In genomic region chr11:103192230-103192955, GRCm38 (mm10) we compare ENCODE assay signal across 9 mouse cellular contexts. TPM values are rescaled to one million over a fixed set of nuclear protein-coding genes. Genes with fewer than 3 reads are reported as not detected.
DNase-seq lines count a peak whose midpoint lies in the region; ATAC-seq and TF ChIP-seq lines count a peak whose summit lies in the region.
"Had no signal": no experiment of that assay in that cellular context is flagged by ENCODE, and none has a peak within 500 bp of the region (broad histone marks: within the 10 kb centered on the region; RNA-seq: fewer than 3 reads in every experiment).

No protein-coding gene starts in this region.

- TF ChIP-seq CTCF in forebrain, postnatal 0 days (IDR thresholded peaks at IDR 0.05; ENCODE audit: low read depth): no peak

- intact Hi-C loops in left cerebral cortex, postnatal 4 days (cut with DNase I): no loop called here

- H3K4me2 ChIP-seq in heart, embryonic 14.5 days (ENCODE audit: low read length): peak overlapping the region; percentile 60
- peak overlapping the region; percentile 68 for H3K4me2 ChIP-seq in forebrain, postnatal 0 days (ENCODE audit: low read depth)
- H3K4me2 ChIP-seq in stomach, embryonic 15.5 days: peak overlapping the region; percentile 48

- no peaks in the 10 kb centered on the region for H3K36me3 ChIP-seq in heart, embryonic 14.5 days (ENCODE audit: control insufficient read depth, insufficient read depth, low read length)
- peaks cover 30% of the 10 kb centered on the region for H3K36me3 ChIP-seq in forebrain, postnatal 0 days (ENCODE audit: insufficient read depth)
- no peaks in the 10 kb centered on the region for H3K36me3 ChIP-seq in stomach, embryonic 15.5 days

- no peak for ATAC-seq in heart, embryonic 14.5 days (ENCODE audit: insufficient number of reproducible peaks, insufficient read depth, low FRiP score, low read depth)
- ATAC-seq in forebrain, postnatal 0 days: peak; percentile 26
- no peak for ATAC-seq in stomach, embryonic 15.5 days (ENCODE audit: insufficient read depth, low FRiP score, low read depth)

- no peaks in the 10 kb centered on the region for H3K9me3 ChIP-seq in heart, embryonic 14.5 days (ENCODE audit: control insufficient read depth, low read length)
- H3K9me3 ChIP-seq in forebrain, postnatal 0 days (ENCODE audit: low read length): no peaks in the 10 kb centered on the region
- no peaks in the 10 kb centered on the region for H3K9me3 ChIP-seq in stomach, embryonic 15.5 days
- H3K9me3 ChIP-seq: megakaryocyte, embryonic 14.5 days had no signal

- WGBS in heart, embryonic 14.5 days: 19% methylated on average over 28 of the region's 28 CpGs
- 16% methylated on average over 28 of the region's 28 CpGs for WGBS in forebrain, postnatal 0 days
- WGBS in stomach, embryonic 15.5 days: 26% methylated on average over 28 of the region's 28 CpGs

- H3K27ac ChIP-seq in heart, embryonic 14.5 days (replicated peaks in 1 of 2; ENCODE audit: control insufficient read depth in 1 of 2, insufficient read depth in 1 of 2, low read depth in 2 of 2, low read length in 2 of 2): no peak overlapping the region
- H3K27ac ChIP-seq in forebrain, postnatal 0 days (ENCODE audit: low read depth, low read length): no peak overlapping the region
- no peak overlapping the region for H3K27ac ChIP-seq in stomach, embryonic 15.5 days

- peak overlapping the region; percentile 25 to 29; a peak in 3 of 4 replicates for H3K4me3 ChIP-seq in heart, embryonic 14.5 days (ENCODE audit: control insufficient read depth in 1 of 2, insufficient read depth in 1 of 2, low read depth in 1 of 2, low read length in 2 of 2)
- H3K4me3 ChIP-seq in forebrain, postnatal 0 days (ENCODE audit: low read depth, low read length): peak overlapping the region; percentile 33
- H3K4me3 ChIP-seq in stomach, embryonic 15.5 days (replicated peaks): peak overlapping the region; percentile 24

- H3K27me3 ChIP-seq in heart, embryonic 14.5 days (ENCODE audit: control insufficient read depth, insufficient read depth, low read length): peaks cover 76% of the 10 kb centered on the region
- peaks cover 27% of the 10 kb centered on the region for H3K27me3 ChIP-seq in forebrain, postnatal 0 days (ENCODE audit: insufficient read depth, low read length)
- H3K27me3 ChIP-seq in stomach, embryonic 15.5 days (replicated peaks): peaks cover 68% of the 10 kb centered on the region

- no peak overlapping the region for H3K9ac ChIP-seq in heart, embryonic 14.5 days (ENCODE audit: low read length)
- peak overlapping the region; percentile 46 for H3K9ac ChIP-seq in forebrain, postnatal 0 days
- H3K9ac ChIP-seq in stomach, embryonic 15.5 days: no peak overlapping the region

- DNase-seq in heart, adult 9 months (ENCODE audit: low spot score in 2 of 2): no peak
- peak; percentile 77 for DNase-seq in cerebellum, adult 11-12 months
- peak; percentile 22 for DNase-seq in forebrain, postnatal 0 days
- DNase-seq in left cerebral cortex, postnatal 4 days: peak; percentile 39
- DNase-seq in urinary bladder, postnatal 4 days (ENCODE audit: low spot score in 2 of 2): no peak
- DNase-seq in urinary bladder, adult 2 months (ENCODE audit: low spot score): no peak

- H3K4me1 ChIP-seq in heart, embryonic 14.5 days (ENCODE audit: control insufficient read depth in 2 of 2, insufficient read depth in 2 of 2, low read length in 2 of 2): peaks cover 0 to 3% of the 10 kb centered on the region in 2 experiments; a peak in 1 of 4 replicates
- H3K4me1 ChIP-seq in forebrain, postnatal 0 days (ENCODE audit: insufficient read depth): peaks cover 6% of the 10 kb centered on the region; the same call in 1 of the 2 replicates
- peaks cover 9% of the 10 kb centered on the region; the same call in 1 of the 2 replicates for H3K4me1 ChIP-seq in stomach, embryonic 15.5 days

RNA-seq across cellular contexts. Expression of gene 1700023F06Rik, which starts 16.0 kb away (rescaled TPM):
- polyA plus RNA-seq in heart, embryonic 14.5 days (2014; fragmentation: Nextera tagmentation; extraction: Ambion mirVana): 0.18 and 0.30 TPM in 2 replicates
- total RNA-seq in forebrain, postnatal 0 days (2014; rRNA removed): 0.71 TPM in 1 of 2 replicates, not detected in the other
- 3.0 and 3.1 TPM in 2 replicates for polyA plus RNA-seq in forebrain, postnatal 0 days (2015; fragmentation: Nextera tagmentation; extraction: Ambion mirVana)
- total RNA-seq in left cerebral cortex, postnatal 4 days (2021): 1 to 10 TPM; 1.5 to 2.0 TPM
- 1.0 and 1.4 TPM in 2 replicates for polyA plus RNA-seq in stomach, embryonic 15.5 days (2015; fragmentation: Nextera tagmentation; extraction: Ambion mirVana)
- 1.3 and 3.3 TPM in 2 replicates for polyA plus RNA-seq in urinary bladder, adult 2 months (2012; rRNA removed)

RNA-seq across cellular contexts. Expression of gene Fmnl1, which starts 21.5 kb away (rescaled TPM):
- polyA plus RNA-seq in heart, embryonic 14.5 days (2014; fragmentation: Nextera tagmentation; extraction: Ambion mirVana): 2.3 and 2.9 TPM in 2 replicates
- total RNA-seq in forebrain, postnatal 0 days (2014; rRNA removed): 6.5 and 9.4 TPM in 2 replicates
- 4.8 and 7.1 TPM in 2 replicates for polyA plus RNA-seq in forebrain, postnatal 0 days (2015; fragmentation: Nextera tagmentation; extraction: Ambion mirVana)
- 10 to 100 TPM; 34.8 to 39.1 TPM for total RNA-seq in left cerebral cortex, postnatal 4 days (2021)
- polyA plus RNA-seq in stomach, embryonic 15.5 days (2015; fragmentation: Nextera tagmentation; extraction: Ambion mirVana): 3.8 and 4.0 TPM in 2 replicates
- 6.4 and 6.6 TPM in 2 replicates for polyA plus RNA-seq in urinary bladder, adult 2 months (2012; rRNA removed)

RNA-seq across cellular contexts. Expression of gene Spata32, which starts 25.8 kb away (rescaled TPM):
- not detected in 2 replicates for polyA plus RNA-seq in heart, embryonic 14.5 days (2014; fragmentation: Nextera tagmentation; extraction: Ambion mirVana)
- 0.57 and 0.62 TPM in 2 replicates for total RNA-seq in forebrain, postnatal 0 days (2014; rRNA removed)
- 0.43 and 0.64 TPM in 2 replicates for polyA plus RNA-seq in forebrain, postnatal 0 days (2015; fragmentation: Nextera tagmentation; extraction: Ambion mirVana)
- total RNA-seq in left cerebral cortex, postnatal 4 days (2021): 1 to 10 TPM; 1.4 to 2.0 TPM
- not detected in 2 replicates for polyA plus RNA-seq in stomach, embryonic 15.5 days (2015; fragmentation: Nextera tagmentation; extraction: Ambion mirVana)
- polyA plus RNA-seq in urinary bladder, adult 2 months (2012; rRNA removed): not detected in 2 replicates

Comparison
In these comparisons a context has a peak if more than half of its experiments do, and no peak if none do; other contexts are left out.
1. DNase-seq: peak in cerebellum, adult 11-12 months (single experiment), forebrain, postnatal 0 days (single experiment) and left cerebral cortex, postnatal 4 days (single experiment); none in heart, adult 9 months (0 of 2), urinary bladder, postnatal 4 days (0 of 2) and urinary bladder, adult 2 months (single experiment).
2. Peak in every context shown above with its lines, with median percentiles within 50 percentile points of each other: H3K4me2 ChIP-seq and H3K4me3 ChIP-seq.